Mouse (Mus musculus): ENCODE results near the gene Ppm1l.

Ppm1l gene

DNA sequence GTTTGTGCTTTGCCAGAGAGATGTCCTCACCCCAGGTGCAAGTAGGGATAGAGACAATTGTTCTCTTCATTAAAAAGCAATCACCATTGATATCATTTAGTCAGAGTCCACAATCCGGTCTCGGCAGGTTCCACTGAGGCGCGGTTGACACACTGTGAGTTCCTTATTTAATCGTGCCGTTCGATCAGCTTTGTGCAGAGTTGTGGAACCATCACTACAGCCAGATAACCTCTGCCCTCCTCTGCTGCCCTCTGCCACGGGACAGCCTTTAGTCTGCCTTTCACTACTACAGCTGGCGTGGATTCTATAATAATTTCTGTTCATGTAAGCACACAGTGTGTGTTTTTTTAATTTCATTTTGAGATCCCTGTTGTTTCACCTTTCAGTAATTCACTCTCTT is 17.2 kb downstream of the Ppm1l start:
- in situ Hi-C loops (cut with MboI) = no loop called here

DNA sequence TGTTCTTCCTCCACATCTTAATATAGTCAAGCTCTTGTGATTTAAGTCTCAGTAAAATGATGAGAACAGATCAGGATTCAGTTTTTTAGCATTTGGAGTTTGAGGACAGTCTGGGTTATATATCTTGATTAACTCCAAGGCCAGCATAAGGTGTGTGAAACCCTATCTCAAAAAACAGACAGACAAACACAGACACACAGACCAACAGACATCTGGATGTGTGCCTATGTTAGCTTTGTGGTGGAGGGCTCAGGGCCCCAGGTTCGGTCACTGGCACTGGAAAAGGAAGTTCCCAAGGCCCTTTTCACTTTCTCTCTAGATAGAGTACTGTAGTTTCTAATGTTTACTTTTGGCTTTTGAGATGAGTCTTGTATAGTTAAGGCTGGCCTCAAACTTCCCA is 23.8 kb downstream of the Ppm1l start:
- in situ Hi-C loops (cut with MboI) = no loop called here

DNA sequence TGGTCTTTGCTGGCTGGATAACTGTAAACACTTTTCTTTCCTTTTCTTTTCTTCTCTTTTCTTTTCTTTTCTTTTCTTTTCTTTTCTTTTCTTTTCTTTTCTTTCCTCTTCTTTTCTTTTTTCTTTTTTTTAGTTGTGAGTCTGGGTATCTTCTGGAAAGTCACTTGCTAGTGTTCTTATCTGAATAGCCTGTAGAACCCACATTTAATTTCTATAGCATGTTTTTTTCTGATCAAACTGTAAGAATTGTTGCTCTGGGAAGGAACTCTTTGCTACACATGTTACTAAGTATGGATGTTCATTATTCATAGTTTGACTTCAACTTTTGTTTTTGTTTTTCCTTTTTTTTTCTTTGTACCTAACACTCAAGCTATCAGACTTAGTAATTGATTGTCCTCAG is 24.3 kb downstream of the Ppm1l start:
- in situ Hi-C loops (cut with MboI) = no loop called here

DNA sequence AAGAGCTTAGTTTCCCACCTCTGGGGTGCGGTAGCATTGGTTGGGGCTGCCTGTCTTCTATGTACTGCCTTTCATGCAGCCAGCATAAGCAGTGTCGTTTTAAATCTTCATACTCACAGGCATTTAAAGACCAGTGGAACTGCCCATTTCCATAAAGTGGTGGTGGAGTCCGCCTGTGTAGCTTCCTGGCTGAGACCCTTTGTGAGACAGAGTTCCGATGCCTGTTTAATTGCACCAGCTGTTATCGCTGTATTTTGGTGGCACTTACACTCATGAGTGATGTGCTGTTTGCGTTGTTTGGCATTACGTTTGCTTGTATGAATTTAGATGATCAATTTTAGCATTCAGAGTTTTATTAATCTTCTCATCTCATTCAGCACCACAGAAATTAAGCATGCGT is 24.9 kb downstream of the Ppm1l start:
- in situ Hi-C loops (cut with MboI) = no loop called here

DNA sequence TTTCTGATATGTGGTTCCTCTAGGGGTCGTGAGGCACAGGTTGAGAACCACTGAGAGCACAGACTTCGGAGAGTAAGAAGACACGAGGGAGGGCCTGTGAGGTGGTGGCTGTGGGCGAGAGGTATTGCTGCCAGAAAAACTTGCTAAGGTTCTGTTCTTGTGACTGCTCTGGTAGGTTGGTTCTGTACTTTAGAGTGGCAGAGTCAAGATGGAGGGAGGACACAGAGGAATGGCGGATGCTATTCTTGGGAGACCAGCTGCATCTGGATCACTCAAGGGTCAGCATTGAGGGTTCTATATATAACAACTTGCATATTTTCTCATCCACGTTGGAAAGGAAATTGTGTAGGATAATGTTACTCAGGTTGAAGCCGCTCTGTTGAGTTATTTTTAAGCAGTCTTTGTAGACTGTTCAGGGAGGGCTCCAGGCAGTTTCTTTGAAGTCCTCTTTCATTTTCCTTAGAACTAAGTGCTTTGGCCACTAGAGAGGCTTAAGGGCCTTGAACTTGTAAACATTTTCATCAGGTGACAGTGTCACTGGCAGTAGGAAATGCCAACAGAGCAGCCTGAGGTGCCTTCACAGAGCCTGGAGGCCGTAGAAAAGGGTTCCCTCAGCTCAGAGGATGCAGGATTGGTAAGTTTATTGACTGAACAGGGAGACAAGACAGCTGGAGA is 25.7 kb downstream of the Ppm1l start:
- in situ Hi-C loops (cut with MboI) = no loop called here

DNA sequence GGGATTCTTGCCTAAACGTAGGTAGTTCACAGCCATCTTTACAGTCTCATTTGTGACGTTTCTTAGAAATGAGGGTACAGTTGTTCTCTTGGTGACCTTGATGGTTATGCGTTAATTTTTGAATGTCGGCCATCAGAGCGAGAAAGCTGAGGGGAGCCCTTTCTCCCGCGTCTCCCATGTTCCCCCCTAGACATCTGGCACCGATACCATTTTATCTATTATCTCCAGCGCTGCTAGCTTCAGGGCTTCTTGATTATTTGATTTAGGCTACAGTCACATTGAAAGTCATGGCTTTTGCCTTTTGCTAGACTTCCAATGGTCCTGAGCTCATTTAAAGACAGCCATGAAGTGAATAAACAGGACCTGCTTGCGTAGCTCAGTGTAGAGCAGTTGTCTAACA is 26.5 kb downstream of the Ppm1l start:
- in situ Hi-C loops (cut with MboI) = no loop called here

DNA sequence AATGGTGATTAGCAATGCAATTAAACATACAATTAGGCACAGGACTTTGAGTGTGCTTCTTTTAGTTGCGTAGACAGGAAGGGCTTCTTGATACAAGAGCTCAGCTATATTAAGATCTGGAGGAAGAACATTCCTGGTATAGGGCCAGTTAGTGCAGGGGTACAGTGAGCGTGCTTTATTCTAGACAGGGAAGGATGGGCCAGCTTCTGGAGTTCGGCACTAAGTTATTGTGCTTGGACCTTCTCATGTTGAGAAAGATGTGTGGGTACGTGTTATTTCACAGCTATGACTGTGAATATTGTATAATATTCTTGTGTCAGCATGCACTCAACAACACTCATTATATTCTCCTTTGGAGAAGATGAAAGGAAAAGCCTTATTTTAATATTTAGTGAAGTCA is 29.9 kb downstream of the Ppm1l start:
- in situ Hi-C loops (cut with MboI) = no loop called here

DNA sequence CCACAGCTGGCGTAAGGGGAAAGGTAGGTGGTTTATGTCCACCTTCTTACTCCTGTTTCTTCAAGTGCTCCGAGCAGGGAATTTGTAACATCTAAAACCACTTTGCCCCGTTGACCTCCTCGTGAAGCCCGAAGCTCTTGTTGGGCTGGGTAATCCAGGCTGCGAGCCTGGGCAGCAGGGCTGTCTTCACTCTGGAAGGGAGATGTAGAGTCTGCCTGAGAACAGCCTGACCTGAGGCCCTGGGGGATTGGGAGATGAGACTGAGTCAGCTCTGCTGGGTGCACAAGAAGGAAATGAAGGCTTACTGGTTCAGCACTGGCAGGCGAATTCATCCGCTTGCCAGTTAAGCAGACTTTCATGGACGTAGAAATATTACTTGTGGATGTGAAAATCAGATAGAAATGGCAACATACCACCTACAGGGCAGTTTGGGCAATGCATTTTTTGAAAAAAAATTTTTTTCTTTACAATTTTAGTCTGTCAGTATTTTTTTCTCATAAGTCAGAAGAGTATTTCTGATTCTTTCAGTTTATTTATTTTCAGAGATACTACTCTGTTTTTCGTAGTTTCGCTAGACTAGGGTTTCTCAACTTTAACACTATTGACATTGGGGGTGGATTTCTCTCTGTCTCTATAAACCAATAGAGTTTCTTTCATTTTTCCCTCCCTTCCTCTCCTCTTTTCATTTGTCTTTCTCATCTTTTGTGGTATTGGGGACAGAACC is 31.7 kb downstream of the Ppm1l start:
- in situ Hi-C loops (cut with MboI) = no loop called here

DNA sequence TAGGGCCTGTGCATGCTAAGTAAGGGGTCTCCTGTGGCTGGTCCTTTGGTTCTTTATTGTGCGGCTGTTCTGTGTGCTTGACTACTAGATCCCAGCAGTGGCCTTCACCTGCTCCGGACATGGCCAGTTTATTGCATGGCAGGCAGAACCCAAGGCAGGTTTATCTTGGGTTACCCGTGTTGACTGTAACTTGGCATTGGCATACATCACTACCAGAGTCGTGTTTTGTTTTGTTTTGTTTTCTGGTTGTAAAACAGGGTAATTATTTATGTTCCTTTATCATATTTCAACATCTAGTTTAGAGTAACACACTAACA is 32.2 kb downstream of the Ppm1l start:
- in situ Hi-C loops (cut with MboI) = no loop called here

DNA sequence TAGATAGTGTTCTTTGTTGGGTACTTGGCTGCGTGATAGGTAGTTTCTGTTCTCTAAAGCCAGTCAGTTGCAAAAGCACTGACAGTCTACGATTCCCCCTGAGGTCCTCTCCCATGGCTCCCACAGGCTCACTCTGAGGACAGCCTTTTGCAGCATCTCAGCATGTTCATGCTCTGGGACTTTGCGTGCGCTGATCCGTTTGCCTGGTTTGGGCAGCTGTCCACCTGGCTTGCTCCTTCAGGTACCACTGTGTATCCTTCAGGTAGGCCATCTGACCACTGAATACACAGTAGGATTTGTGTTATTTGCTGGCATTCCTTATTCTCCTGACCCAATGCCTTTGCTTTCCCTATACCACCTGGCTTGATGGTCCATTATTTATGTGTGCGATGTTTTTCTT is 33.3 kb downstream of the Ppm1l start:
- in situ Hi-C loops (cut with MboI) = no loop called here

DNA sequence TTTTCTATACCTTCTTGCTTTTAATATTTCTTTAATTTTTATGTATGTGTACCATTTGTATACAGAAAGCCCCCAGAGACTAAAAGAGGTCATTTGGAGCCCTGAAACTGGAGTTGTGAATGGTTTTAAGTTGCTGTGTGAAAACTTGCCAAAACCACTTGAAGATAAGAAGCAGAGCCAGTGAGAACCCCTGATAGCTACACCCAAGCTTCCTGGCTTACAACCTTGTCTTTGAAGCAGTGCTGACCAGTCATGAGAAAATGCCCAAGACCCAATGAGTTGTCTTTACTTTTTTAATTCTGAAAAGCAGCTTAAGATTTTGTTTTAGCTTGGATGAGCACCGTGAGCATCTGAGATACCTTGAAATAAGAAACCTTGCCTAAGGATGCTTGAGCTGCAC is 35.5 kb downstream of the Ppm1l start:
- in situ Hi-C loops (cut with MboI) = no loop called here

DNA sequence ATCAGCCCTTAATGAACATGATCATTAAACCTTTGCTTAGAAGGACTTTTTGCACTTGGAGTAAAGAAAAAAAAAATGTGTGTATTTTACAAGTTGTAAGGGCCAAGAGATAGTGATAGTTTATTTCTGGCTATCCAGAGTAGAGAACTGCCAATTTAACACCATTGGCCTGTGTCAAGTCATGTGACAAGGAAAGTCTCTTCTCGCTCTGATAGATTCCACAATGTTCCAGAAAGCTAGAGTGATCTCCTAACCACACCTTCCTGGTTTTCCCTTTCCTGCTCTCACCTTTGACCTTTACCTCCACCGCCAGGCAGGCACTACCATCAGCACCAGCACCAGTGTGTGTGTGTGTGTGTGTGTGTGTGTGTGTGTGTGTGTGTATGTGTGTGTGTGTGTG is 38.0 kb downstream of the Ppm1l start:
- in situ Hi-C loops (cut with MboI) = no loop called here

DNA sequence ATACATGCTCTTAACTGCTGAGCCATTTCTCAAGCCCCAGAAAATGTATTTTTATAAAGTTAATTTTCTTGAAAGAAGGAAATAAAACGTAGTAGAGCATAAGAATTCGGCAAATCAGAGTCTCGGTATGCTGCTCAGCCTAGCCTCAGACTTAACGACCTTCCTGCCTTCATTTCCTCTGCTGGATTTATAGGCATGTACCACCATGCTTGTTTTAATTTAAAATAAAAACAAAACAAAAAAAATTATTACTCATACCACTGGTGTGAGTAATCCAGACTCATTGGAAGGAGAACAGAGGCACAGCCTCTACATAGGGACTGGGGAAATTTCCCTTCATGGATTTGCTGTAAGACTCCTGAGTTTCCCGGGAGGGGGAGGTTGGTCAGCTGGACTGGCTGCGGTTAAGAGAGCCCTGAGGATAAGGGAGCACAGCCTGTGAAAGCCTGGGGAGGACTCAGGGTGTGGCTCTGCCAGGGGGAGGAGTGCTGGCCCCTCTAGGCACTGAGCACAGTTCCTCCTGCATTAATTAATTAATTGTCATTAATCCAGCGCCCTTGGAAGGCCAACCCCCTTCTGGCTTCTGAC is 39.5 kb downstream of the Ppm1l start:
- in situ Hi-C loops (cut with MboI) = no loop called here

DNA sequence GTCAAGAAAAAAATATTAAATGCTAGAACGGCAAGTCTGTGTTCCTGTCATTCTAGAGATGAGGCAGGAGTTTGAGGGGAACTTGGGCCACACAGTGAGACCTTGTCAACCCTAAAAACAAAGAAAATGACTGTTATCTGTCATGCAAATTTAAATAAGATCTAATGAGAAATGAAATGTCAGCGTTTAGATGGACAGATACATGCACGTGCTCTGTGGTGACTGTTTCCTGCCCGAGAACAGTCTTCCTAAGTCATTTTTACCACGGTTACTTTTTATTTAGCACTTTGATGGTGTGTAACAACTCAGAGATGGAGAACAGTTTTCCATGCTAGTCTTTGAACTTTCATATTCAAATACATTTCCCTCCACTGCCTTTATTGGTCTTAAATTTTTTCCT is 40.1 kb downstream of the Ppm1l start:
- in situ Hi-C loops (cut with MboI) = no loop called here

DNA sequence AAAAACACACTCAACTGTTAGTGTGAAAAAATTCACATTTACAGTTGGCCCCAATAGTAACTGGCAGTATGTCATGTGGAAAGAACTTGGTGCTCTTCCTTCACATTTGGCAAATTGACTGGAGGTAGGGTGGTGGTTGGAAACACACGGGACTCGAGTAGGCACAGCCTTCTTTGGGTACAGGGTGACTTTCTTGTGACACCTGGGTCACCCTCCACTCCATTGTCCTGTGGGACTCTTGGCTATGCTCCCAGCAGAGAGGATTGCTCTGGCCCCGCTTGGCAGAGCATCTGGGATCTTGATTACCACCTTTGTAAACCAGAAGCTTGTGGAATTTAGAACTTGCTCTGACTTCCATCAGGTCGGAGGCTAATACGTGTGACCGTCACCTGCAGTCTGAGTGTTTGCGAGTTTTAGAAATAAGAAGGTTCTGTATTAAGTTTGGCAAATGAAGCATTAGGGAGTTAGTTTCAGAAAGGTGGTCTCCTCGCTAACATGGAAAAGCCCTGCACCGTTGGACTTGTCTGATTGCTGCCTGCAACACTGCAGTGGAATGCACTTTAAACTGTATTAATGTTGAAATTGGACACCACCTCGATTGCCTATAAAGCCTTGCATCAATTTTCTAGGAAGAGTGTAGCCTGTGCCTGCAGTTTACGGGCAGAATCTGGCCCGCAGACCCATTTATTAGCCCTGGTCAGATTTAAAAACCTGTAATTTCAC is 41.4 kb downstream of the Ppm1l start:
- in situ Hi-C loops (cut with MboI) = no loop called here

DNA sequence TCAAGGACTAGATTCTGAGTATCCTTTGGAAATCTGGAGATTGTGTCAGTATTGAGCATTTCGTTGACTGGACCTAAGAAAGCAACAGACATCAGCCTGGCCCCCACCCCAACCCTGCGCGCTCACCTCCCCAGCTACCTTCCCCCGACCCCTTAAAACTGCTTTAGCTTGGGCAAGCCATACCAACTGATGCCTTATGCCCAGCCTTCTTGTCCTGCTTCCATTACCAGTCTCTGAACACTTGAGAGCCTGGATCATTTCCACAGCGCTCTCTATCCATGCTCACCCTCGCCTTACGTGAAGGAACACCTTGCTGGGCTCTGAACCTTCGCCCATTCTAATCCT is 41.9 kb downstream of the Ppm1l start:
- in situ Hi-C loops (cut with MboI) = no loop called here

DNA sequence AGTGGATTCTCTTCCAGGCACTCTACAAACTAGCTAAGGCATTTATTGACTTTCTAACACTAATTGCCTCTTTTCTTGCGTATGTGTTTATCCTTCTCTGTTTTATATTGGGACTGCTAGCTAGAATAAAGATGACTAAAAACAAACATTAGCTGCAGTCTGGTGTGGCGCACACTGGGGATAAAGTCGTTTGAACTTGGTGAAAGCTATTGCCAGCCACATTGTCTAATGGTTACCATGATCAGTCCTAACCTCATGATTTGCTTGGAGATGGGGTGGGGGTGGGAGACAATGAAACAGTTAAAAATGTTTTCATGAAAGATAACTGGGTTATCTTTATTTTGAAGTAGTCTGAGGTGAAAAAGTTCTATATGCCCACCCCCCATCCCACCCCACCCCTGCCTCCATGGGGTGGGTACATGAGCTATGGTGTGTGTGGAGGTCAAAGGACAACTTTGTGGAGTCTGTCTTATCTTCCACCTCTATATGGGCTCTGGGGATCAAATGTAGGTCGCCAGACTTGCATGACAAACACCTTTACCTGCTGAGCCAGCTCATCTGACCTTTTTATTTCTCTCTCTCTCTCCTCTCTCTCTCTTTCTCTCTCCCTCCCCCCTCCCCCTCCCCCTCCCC is 43.7 kb downstream of the Ppm1l start:
- in situ Hi-C loops (cut with MboI) = no loop called here

DNA sequence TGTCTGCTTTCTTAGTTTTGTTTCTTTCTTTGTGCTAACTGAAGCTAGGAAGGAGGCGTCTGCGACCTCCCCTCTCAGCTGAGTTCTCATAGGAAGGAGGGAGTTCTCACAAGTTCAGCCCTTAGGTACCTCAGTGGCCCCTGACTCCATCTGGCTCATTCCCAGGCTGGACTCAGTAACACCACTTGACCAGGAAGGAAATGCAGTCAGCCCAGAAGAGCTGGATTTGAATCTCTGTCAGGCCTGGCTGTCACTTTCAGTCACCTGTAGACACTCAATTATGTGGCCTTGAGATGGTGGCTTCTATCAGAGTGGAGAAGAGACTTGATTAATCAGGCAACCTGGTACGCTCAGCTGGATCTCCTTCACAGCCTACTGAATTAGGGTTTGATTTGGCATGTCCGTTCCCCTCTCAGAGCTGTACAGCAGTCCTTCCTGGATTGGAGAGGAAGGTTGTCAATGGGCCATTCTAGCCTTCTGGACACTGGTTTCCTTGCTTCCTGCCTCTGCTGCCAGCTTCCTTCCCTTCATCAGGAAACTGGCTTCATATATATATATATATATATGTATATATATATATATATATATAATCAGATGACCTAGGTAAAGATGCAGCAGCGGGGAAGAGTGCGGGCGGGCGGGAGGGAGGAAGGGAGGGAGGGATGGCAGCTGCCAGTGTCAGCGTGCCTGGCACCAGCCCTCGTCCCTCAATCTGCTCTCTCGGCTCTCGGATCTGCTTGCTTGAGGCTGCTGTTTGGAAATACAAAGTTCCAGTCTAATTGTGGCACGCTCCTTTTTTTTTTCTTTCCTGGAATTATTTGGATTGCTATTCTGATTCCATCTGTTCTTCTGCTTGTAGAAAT is 45.1 kb downstream of the Ppm1l start:
- in situ Hi-C loops (cut with MboI) = no loop called here

DNA sequence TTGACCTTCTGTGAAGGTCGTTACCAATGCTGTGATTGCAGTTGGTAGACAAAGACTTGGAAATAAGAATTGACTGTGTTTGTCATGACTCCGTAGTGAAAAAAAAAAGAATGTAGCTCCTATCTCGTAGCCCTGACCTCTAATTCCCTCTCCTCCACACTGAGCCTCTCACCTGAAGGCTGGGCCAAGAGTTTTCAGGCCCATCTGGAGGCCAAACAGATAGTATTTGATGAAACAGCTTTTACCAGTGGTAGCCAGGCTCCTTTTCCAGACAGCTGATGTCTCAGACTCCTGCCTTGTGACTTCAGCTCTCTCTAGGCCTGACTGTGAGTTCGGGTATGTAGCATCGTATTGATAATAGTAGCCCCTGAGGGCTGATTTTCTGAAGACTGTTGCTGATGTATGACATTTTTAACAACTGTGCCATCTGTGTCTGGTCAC is 45.7 kb downstream of the Ppm1l start:
- in situ Hi-C loops (cut with MboI) = no loop called here

DNA sequence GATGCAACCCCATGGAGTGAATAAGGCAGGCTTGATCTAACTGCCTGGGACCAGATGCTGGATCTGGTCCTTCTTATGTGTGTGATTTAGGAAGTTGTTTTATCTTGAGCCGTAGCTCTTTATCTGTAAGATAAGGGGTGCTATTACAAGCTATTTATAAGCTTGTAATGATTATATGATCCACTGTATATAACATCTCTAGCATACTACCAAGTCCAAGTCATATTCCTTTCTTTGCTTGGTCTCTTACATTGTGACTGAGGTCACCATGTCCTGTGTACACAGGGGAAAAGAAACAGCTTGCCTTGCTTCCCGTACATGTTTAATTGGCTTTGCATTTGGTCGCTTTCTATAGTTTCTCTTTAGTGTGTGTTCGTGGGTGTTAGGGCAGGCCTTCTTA is 46.2 kb downstream of the Ppm1l start:
- in situ Hi-C loops (cut with MboI) = no loop called here

DNA sequence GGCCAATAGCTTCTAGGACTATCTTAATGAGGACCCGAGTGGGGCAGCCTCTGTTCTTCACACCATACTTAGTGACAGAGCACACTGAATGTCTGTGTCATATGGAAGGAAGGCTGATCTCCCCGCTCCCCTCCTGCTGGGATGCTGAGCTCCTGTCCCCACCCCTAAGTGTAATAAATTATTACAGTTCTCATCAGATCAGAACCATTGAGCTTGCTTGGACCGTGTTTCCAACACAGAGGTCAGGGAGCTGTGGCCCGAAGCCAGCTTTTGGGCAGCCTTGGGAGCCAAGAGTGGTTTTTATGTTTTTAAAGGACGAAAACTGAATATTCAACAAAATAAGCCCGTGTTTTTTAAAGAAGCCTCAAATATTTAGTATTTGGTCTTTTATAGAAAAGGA is 47.5 kb downstream of the Ppm1l start:
- in situ Hi-C loops (cut with MboI) = no loop called here

DNA sequence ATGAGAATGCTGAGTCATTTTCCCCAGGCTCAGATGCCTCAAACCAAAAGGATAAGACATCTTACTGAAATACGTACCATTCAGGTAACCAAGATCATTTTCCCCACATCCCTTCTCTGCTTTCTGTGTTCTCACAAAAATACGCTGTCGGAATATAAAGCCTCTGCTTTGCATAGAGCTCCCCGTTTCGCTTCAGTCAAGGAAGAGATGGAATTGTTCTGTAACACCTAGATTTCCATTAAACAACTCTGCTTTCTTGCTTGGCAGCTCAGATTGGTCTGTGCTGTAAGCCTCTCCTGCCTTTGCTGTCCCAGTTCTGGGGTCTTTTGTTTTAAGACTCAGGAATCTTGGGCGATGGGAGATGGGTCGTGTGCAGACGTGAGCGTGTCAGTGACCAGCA is 51.3 kb downstream of the Ppm1l start:
- in situ Hi-C loops (cut with MboI) = no loop called here
